Mouse (Mus musculus) G1E (cell line): ENCODE results near the gene Kcnk3. TPM values are rescaled to one million over a fixed set of nuclear protein-coding genes. Genes with fewer than 3 reads are reported as not detected.

Source experiments
- ATAC-seq: 2 replicates; pipeline ENCODE4 v1.8.0; 2016; ENCODE audit warnings: mild to moderate bottlenecking; ENCODE audit not compliant: insufficient number of reproducible peaks, poor library complexity, low FRiP score, severe bottlenecking; ENCODE audit errors: extremely low read depth
- DNase-seq: peaks from one replicate; pipeline ENCODE4 v3.0.0; 2012; ENCODE audit warnings: low spot score
- H3K27me3 ChIP-seq: 2 replicates; pipeline ENCODE4 v1.6.1; 2012; ENCODE audit warnings: mild to moderate bottlenecking, low read length, inconsistent platforms; ENCODE audit not compliant: insufficient read depth
- H3K36me3 ChIP-seq: replicated peaks from 2 replicates; pipeline ENCODE3; 2012; ENCODE audit warnings: mild to moderate bottlenecking, inconsistent platforms
- H3K4me1 ChIP-seq: 2 replicates; pipeline ENCODE4 v1.6.1; 2012; ENCODE audit warnings: low read depth, low read length, inconsistent platforms, mixed read lengths; ENCODE audit not compliant: insufficient read depth
- H3K4me3 ChIP-seq: 2 replicates; pipeline ENCODE4 v1.5.1; 2012; ENCODE audit warnings: low read depth, mild to moderate bottlenecking, inconsistent platforms, low read length, moderate library complexity, mixed read lengths
- H3K9me3 ChIP-seq: replicated peaks from 2 replicates; pipeline ENCODE4 v1.6.1; 2012; ENCODE audit warnings: inconsistent platforms
- CTCF ChIP-seq: IDR thresholded peaks from 2 replicates; pipeline ENCODE4 v1.5.1; 2012; ENCODE audit warnings: low read depth, low read length, inconsistent platforms, mixed read lengths
- GATA1 ChIP-seq: IDR thresholded peaks from 2 replicates; pipeline ENCODE4 v1.6.1; 2012; ENCODE audit warnings: borderline replicate concordance, low read length, inconsistent platforms, mixed read lengths
- GATA2 ChIP-seq: IDR thresholded peaks from 2 replicates; pipeline ENCODE4 v1.6.1; 2012; ENCODE audit warnings: low read depth, low read length, inconsistent platforms, borderline replicate concordance
- POLR2AphosphoS5 ChIP-seq: IDR thresholded peaks from 2 replicates; pipeline ENCODE4 v1.6.1; 2012; ENCODE audit warnings: low read depth, low read length, inconsistent platforms; ENCODE audit not compliant: insufficient replicate concordance
- TAL1 ChIP-seq: conservative IDR thresholded peaks from 2 replicates; pipeline ENCODE4 v1.6.1; 2012; ENCODE audit warnings: low read depth, low read length, inconsistent platforms, mixed read lengths
- polyA plus RNA-seq: library from polyadenylated mRNA; stranded (reverse); fragments of >175 nt; gene quantifications from 2 replicates; pipeline ENCODE4 v1.2.3, GENCODE M21; 2012
- total RNA-seq, 2 experiments: library from RNA; stranded (forward) in 1 of 2; stranded (reverse) in 1 of 2; fragments of 200-1000 nt in 1 of 2; fragments of >200 nt in 1 of 2; fragmentation: Nextera tagmentation in 1 of 2; gene quantifications; 2 replicates each; pipeline ENCODE4 v1.2.3; 2014 to 2017

Kcnk3 gene
- total and polyA plus RNA-seq, 3 experiments = 0.16 TPM; not detected in 2

DNA sequence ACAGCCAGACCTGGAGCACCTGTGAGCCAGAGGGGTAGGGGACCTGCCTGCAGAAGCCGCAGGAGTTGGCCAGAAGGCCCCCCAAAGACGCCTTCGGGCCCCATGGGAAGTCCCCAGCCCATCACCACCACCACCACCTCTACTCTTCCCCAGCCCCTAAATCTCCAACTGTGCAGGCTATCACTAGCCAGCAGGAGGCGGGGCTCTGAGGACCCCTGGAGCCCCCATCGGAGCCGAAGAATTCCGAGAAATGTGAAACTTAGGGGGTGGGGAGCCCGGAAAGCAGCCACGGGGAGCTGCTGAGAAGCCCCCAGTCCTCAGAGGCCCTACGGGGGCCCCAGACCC is 34.8 kb downstream of the Kcnk3 start:
- Histone ChIP-seq H3K4me3 (no peak overlapping the region), H3K27me3 (peaks cover 20% of the 10 kb centered on the region), H3K9me3 (no peaks in the 10 kb centered on the region; the same call in 1 of the 2 replicates), H3K4me1 (no peaks in the 10 kb centered on the region; the same call in 1 of the 2 replicates), H3K36me3 (no peaks in the 10 kb centered on the region)
- DNase-seq (no peak), ATAC-seq (no peak)
- TF ChIP-seq CTCF (no peak), POLR2AphosphoS5 (no peak), GATA2 (no peak), GATA1 (no peak), TAL1 (no peak)

DNA sequence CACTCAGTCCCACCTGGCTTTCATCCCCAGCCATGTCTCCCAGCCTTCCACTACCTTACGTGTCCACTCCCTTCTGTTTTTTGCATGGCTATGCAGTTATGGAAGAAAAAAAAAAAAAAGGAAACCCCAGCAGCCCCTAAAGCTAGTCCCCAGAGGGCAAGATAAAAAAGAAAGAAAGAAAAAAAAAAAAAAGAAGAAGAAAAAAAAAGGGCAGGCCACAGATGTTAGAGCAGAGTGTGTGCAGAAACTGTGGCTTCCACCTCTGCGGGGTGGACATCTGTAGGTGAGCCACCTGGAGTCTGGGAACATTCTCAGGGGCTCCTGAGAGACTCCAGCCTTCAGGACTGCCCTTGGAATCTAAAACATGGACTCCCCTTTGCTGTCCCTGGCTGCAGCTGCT is 35.4 kb downstream of the Kcnk3 start:
- peaks cover 22% of the 10 kb centered on the region for H3K27me3 ChIP-seq
- no peaks in the 10 kb centered on the region for H3K36me3 ChIP-seq
- H3K9me3 ChIP-seq = no peaks in the 10 kb centered on the region; the same call in 1 of the 2 replicates
- TF ChIP-seq GATA1 (no peak), TAL1 (no peak)
- no peaks in the 10 kb centered on the region; the same call in 1 of the 2 replicates for H3K4me1 ChIP-seq
- ATAC-seq (no peak), DNase-seq (no peak)
- H3K4me3 ChIP-seq = no peak overlapping the region

DNA sequence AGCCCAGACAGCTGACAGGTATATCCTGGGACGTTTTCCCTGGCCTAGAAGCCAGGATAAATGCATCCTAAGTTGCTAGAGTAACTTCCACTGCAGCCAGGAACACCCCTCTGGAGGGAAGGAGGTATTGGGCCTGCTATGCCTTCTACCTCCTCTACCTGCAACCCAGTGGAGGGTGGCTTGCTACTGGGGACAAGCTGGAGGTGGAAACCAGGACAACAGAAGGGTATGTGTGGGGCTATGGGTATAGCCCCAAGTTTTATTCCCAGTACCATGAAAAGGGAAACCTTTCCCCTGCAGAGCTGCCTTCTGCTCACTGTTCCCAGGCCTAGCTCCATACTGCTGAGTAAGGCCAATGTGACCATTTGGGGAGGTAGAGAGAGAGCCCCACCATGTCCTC is 36.3 kb downstream of the Kcnk3 start:
- no peaks in the 10 kb centered on the region for H3K36me3 ChIP-seq
- no peaks in the 10 kb centered on the region; the same call in 1 of the 2 replicates for H3K4me1 ChIP-seq
- H3K27me3 ChIP-seq = peaks cover 26% of the 10 kb centered on the region
- no peak for DNase-seq
- H3K9me3 ChIP-seq = no peaks in the 10 kb centered on the region; the same call in 1 of the 2 replicates
- no peak for TF ChIP-seq GATA2
- TF ChIP-seq GATA1 = no peak
- TF ChIP-seq TAL1 = no peak
- no peak for TF ChIP-seq CTCF
- TF ChIP-seq POLR2AphosphoS5 = no peak
- H3K4me3 ChIP-seq = no peak overlapping the region
- ATAC-seq = no peak

DNA sequence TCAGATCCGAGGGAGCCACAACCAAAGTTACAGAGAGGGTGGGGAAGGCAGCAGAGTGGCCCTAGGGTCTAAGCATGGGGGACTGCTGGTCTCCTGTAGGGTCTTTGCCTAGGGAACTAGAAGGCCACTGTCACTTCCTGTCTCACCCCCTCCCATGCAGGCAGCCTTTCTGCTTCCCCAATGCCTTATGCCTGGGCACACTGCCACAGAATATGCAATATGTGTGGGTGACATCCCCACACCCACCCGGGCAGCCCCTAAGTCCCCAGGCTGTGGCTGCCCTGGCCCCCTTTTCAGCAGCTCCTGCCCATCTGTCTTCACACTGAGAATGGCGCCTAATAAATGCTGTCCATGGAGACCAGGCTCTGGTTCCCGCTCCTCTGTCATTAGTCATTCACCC is 36.9 kb downstream of the Kcnk3 start:
- ATAC-seq = no peak
- no peak for DNase-seq
- Histone ChIP-seq H3K36me3 (no peaks in the 10 kb centered on the region), H3K4me1 (no peaks in the 10 kb centered on the region; the same call in 1 of the 2 replicates), H3K9me3 (no peaks in the 10 kb centered on the region; the same call in 1 of the 2 replicates), H3K27me3 (peaks cover 26% of the 10 kb centered on the region), H3K4me3 (no peak overlapping the region)
- no peak for TF ChIP-seq TAL1
- no peak for TF ChIP-seq GATA2
- TF ChIP-seq POLR2AphosphoS5 = no peak
- no peak for TF ChIP-seq GATA1
- TF ChIP-seq CTCF = no peak

DNA sequence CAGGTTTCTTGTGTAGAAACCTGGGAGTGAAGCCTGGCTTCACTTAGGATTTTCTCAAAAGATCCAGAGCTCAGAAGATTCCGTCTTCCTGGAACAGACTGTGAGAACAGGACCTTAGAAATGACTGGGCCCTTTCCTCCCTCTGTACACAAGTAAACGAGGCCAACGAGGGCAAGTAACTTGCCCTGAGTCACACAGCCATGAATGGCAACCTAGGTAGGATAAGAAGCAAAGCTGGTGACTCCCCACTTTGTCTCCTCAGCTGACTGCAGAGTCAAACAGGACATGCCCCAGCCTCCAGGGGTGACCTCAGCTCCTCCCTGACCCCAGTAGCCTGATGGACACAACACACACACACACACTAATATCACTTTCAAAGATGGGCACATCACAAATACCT is 37.4 kb downstream of the Kcnk3 start:
- no peak for TF ChIP-seq TAL1
- TF ChIP-seq GATA1 = no peak
- no peak for TF ChIP-seq POLR2AphosphoS5
- TF ChIP-seq CTCF = no peak
- no peak for TF ChIP-seq GATA2
- Histone ChIP-seq H3K4me3 (no peak overlapping the region), H3K4me1 (no peaks in the 10 kb centered on the region; the same call in 1 of the 2 replicates), H3K9me3 (no peaks in the 10 kb centered on the region; the same call in 1 of the 2 replicates), H3K36me3 (no peaks in the 10 kb centered on the region), H3K27me3 (peaks cover 26% of the 10 kb centered on the region)
- ATAC-seq (no peak), DNase-seq (no peak)

DNA sequence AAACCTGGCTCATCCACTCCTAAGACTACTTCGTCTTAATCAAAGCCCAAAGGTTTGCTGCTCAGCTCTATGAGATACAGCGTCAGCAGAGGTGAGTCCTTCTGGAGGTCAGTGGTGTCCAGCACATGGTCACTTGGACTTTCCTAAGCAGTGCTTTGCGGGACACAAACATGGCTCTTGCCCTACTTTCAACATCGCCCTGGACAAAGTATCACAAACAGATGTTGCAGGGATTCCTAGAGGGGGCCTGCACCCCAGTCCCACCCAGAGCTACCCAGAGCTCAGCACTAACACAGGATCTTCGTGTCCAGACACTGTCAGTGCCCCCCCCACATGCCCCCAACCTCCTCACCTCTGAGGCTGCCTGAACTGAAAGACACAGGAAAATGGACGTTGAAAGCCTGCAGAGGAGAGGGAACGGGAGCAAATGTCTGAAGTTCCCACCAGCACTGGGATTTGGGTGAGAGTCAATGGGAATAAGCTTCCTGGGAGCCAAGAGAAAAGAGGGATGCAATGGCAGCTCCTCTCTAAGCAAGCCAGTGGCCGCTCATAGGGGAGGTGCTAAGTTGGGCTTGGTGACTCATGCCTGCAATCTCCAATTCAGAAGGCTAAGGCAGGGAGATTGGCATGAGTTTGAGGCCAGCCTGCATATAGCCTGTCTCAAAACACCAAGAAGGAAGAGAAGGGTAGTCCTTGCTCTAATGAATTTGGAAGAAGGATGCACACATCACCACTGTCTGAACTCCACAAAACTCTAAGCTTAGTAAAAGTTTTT is 38.5 kb downstream of the Kcnk3 start:
- no peaks in the 10 kb centered on the region; the same call in 1 of the 2 replicates for H3K4me1 ChIP-seq
- H3K36me3 ChIP-seq = no peaks in the 10 kb centered on the region
- peaks cover 28% of the 10 kb centered on the region for H3K27me3 ChIP-seq
- no peak for TF ChIP-seq TAL1
- no peak for TF ChIP-seq GATA1
- TF ChIP-seq CTCF = no peak
- TF ChIP-seq POLR2AphosphoS5 = no peak
- ATAC-seq = no peak
- no peak overlapping the region for H3K4me3 ChIP-seq
- H3K9me3 ChIP-seq = no peaks in the 10 kb centered on the region; the same call in 1 of the 2 replicates
- DNase-seq = no peak
